Mouse (Mus musculus) bone marrow macrophage, adult 2 months (primary cell): ENCODE measurements around the gene Hsph1.

Experiments used
- CTCF ChIP-seq: IDR thresholded peaks from 2 replicates; pipeline ENCODE4 v1.5.1; 2012; ENCODE audit warnings: low read depth, mild to moderate bottlenecking, low read length, moderate library complexity
- POLR2A ChIP-seq: IDR thresholded peaks from 2 replicates; pipeline ENCODE4 v1.6.1; 2012; ENCODE audit warnings: mild to moderate bottlenecking, low read depth, low read length, borderline replicate concordance

GRCm38 (mm10) chr5:149622644-149623043 lies 13.5 kb downstream of the Hsph1 start:
- TF ChIP-seq POLR2A (no peak), CTCF (no peak)
